Mouse (Mus musculus): ENCODE results near the gene Gm43518.

DNA sequence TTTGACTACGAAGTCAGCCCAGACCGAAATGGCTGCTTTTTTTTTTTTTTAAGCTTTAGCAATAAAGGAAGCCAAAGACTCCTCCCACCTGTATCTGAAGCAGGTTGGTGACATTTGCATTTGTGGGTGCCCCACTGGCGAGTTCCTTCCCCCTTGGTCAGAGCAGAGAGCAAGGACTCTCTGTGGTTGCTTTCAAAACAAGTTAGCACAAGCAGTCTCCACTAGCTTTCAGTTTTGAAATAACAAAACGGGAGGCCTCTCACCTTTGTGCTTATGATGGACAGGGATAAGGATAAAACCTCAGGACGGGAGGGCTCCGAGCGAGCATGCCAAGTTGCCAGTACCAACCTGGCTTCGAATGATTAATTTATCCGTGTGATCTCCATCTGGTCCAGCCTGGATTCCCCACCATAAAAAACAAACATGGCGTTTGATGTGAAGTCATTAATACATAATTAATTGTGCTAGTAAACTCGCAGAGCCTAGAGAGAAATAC lies 47.4 kb downstream of the Gm43518 start:
- TF ChIP-seq CTCF (IDR thresholded peaks at IDR 0.05; ENCODE audit: control insufficient read depth, insufficient read depth, low read length) (no peak), POLR2A (IDR thresholded peaks at IDR 0.05; ENCODE audit: borderline replicate concordance, control insufficient read depth, low read depth, low read length) (no peak)
